Comparison of ENCODE assay signal across 13 mouse cellular contexts in the genomic region with DNA sequence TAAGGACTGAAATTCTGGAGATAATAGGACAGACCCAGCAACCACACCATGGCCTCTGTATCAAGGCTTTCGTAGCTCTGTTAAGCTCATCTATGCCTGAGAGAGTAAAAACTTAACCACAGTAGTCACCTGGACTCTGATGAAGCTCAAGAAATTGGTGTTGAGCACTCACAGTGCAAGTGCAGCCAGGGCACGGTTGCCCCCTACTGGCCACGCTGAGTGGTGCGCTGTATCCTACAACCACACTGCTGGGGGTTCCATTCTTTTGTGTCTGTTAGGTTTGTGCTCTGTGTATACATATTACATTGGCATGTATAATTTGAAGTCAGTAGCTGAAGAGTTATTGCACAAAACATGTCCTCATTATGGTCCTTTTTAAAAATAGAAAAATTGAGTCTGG. TPM values are rescaled to one million over a fixed set of nuclear protein-coding genes. Genes with fewer than 3 reads are reported as not detected.
A peak's percentile ranks its signal among the peaks of the same experiment; 100 is the strongest.
DNase-seq lines count a peak whose midpoint lies in the region; ATAC-seq and TF ChIP-seq lines count a peak whose summit lies in the region.
"Had no signal": no experiment of that assay in that cellular context is flagged by ENCODE, and none has a peak within 500 bp of the region (broad histone marks: within the 10 kb centered on the region; RNA-seq: fewer than 3 reads in every experiment).

No protein-coding gene starts in this region.

- ATAC-seq in megakaryocyte progenitor cell, adult 5-6 weeks (replicated peaks; ENCODE audit: poor library complexity): no peak

- no peaks in the 10 kb centered on the region for H3K27me3 ChIP-seq in ES-Bruce4 (ENCODE audit: control insufficient read depth, insufficient read depth, low read length, poor library complexity, severe bottlenecking)
- H3K27me3 ChIP-seq: hindbrain, embryonic 13.5 days; liver, embryonic 13.5 days; neural tube, embryonic 12.5 days had no signal

- no peak overlapping the region for H3K9ac ChIP-seq in ES-Bruce4 (ENCODE audit: low read depth, poor library complexity, severe bottlenecking)
- H3K9ac ChIP-seq: hindbrain, embryonic 13.5 days; liver, embryonic 13.5 days; neural tube, embryonic 12.5 days had no signal

- H3K27ac ChIP-seq in layer of hippocampus, adult 2 months: no peak overlapping the region
- no peak overlapping the region for H3K27ac ChIP-seq in ES-Bruce4 (ENCODE audit: insufficient read depth, low read length)
- H3K27ac ChIP-seq: hindbrain, embryonic 13.5 days; liver, embryonic 13.5 days; neural tube, embryonic 12.5 days had no signal

- peak; percentile 76 for TF ChIP-seq CTCF in layer of hippocampus, adult 2 months (conservative IDR thresholded peaks at IDR 0.05)
- peak; percentile 81 for TF ChIP-seq CTCF in ES-Bruce4 (IDR thresholded peaks at IDR 0.05; ENCODE audit: low read depth, low read length)

- peak; percentile 50 to 55 for DNase-seq in adrenal gland, adult 18-20 months (ENCODE audit: low spot score in 2 of 2)
- no peak for DNase-seq in adrenal gland, postnatal 4 days (ENCODE audit: low spot score in 2 of 2)
- peak in 1 of 2 experiments; percentile 13 for DNase-seq in layer of hippocampus, adult 2 months (ENCODE audit: low spot score in 2 of 2)
- DNase-seq in layer of hippocampus, postnatal 14 days (ENCODE audit: low spot score in 2 of 2): no peak
- peak; percentile 9 to 61 for DNase-seq in kidney, adult 8-10 months
- DNase-seq in thymus, postnatal 25 days: no peak
- DNase-seq: cerebellum, adult 11 months; liver, embryonic 13.5 days had no signal

- H3K4me3 ChIP-seq in layer of hippocampus, adult 2 months: no peak overlapping the region
- H3K4me3 ChIP-seq in ES-Bruce4 (ENCODE audit: low read depth, low read length): no peak overlapping the region
- H3K4me3 ChIP-seq: hindbrain, embryonic 13.5 days; liver, embryonic 13.5 days; neural tube, embryonic 12.5 days had no signal

- TF ChIP-seq EP300 in ES-Bruce4 (IDR thresholded peaks at IDR 0.05; ENCODE audit: insufficient read depth, low read depth, low read length): no peak

- H3K9me3 ChIP-seq in ES-Bruce4 (replicated peaks; ENCODE audit: control insufficient read depth, insufficient read depth, low read length, poor library complexity, severe bottlenecking): no peaks in the 10 kb centered on the region
- H3K9me3 ChIP-seq: hindbrain, embryonic 13.5 days had no signal

- no peaks in the 10 kb centered on the region for H3K4me1 ChIP-seq in ES-Bruce4 (ENCODE audit: control insufficient read depth, insufficient read depth, low read length)
- H3K4me1 ChIP-seq: hindbrain, embryonic 13.5 days; liver, embryonic 13.5 days; neural tube, embryonic 12.5 days had no signal

- TF ChIP-seq POLR2A in ES-Bruce4 (IDR thresholded peaks at IDR 0.05; ENCODE audit: insufficient read depth, low read length): no peak

- no peaks in the 10 kb centered on the region for H3K36me3 ChIP-seq in ES-Bruce4 (ENCODE audit: control insufficient read depth, insufficient read depth, low read length, poor library complexity, severe bottlenecking)
- H3K36me3 ChIP-seq: hindbrain, embryonic 13.5 days; liver, embryonic 13.5 days; neural tube, embryonic 12.5 days had no signal

RNA-seq across cellular contexts. Expression of gene Mup5, which starts 23.1 kb away (rescaled TPM):
- not detected for total RNA-seq in adrenal gland, adult 18-20 months (2021)
- total RNA-seq in adrenal gland, postnatal 4 days (2021): not detected
- not detected for total RNA-seq in layer of hippocampus, adult 2 months (2021)
- total RNA-seq in layer of hippocampus, postnatal 14 days (2021): not detected
- not detected in 2 replicates for polyA plus RNA-seq in ES-Bruce4 (2011; ENCODE audit: insufficient read depth, insufficient read length, low read depth, missing spikeins)
- total RNA-seq in megakaryocyte progenitor cell, adult 5-6 weeks (2015): not detected in 2 replicates
- not detected in 2 replicates for total RNA-seq in megakaryocyte progenitor cell, adult 5-6 weeks (2017)
- polyA plus RNA-seq: hindbrain, embryonic 13.5 days; liver, embryonic 13.5 days; neural tube, embryonic 12.5 days; stomach, embryonic 14.5 days had no signal

Comparison
In these comparisons a context has a peak if more than half of its experiments do, and no peak if none do; other contexts are left out.
1. DNase-seq: peak in adrenal gland, adult 18-20 months (2 of 2) and kidney, adult 8-10 months (2 of 2); none in adrenal gland, postnatal 4 days (0 of 2), layer of hippocampus, postnatal 14 days (0 of 2) and thymus, postnatal 25 days (single experiment).